In genomic region chr13:9308863-9309262, GRCm38 (mm10) we compare ENCODE assay signal across 27 mouse cellular contexts.
"Had no signal": no experiment of that assay in that cellular context is flagged by ENCODE, and none has a peak within 500 bp of the region (broad histone marks: within the 10 kb centered on the region; RNA-seq: fewer than 3 reads in every experiment).

No protein-coding gene starts in this region.

- H3K27ac ChIP-seq: heart, adult 2 months; heart, embryonic 13.5 days; heart, embryonic 15.5 days; hindbrain, embryonic 13.5 days; hindbrain, embryonic 15.5 days; hindbrain, postnatal 0 days; kidney, embryonic 15.5 days; kidney, postnatal 0 days; layer of hippocampus, adult 2 months; left cerebral cortex, adult 2 months; limb, embryonic 10.5 days; limb, embryonic 12.5 days; liver, embryonic 13.5 days had no signal

- H3K36me3 ChIP-seq: heart, embryonic 13.5 days; heart, embryonic 15.5 days; hindbrain, embryonic 13.5 days; hindbrain, embryonic 15.5 days; kidney, embryonic 15.5 days; limb, embryonic 10.5 days; limb, embryonic 12.5 days; liver, embryonic 13.5 days had no signal

- DNase-seq: gastrocnemius, postnatal 14 days; gastrocnemius, postnatal 36 days; heart, adult 11 months; heart, adult 2 months; heart, postnatal 14 days; heart, postnatal 36 days; kidney, adult 11 months; kidney, adult 2 months; kidney, adult 9 months; kidney, postnatal 14 days; kidney, postnatal 36 days; liver; liver, embryonic 13.5 days had no signal

- H3K9ac ChIP-seq: heart, embryonic 13.5 days; heart, embryonic 15.5 days; hindbrain, embryonic 13.5 days; hindbrain, embryonic 15.5 days; kidney, embryonic 15.5 days; limb, embryonic 12.5 days; liver, embryonic 13.5 days had no signal

- H3K4me1 ChIP-seq: limb, embryonic 10.5 days; liver, embryonic 13.5 days had no signal

- H3K4me3 ChIP-seq: heart, adult 2 months; heart, embryonic 13.5 days; heart, embryonic 15.5 days; hindbrain, embryonic 13.5 days; hindbrain, embryonic 15.5 days; kidney, embryonic 15.5 days; layer of hippocampus, adult 2 months; left cerebral cortex, adult 2 months; limb, embryonic 10.5 days; limb, embryonic 12.5 days; liver, embryonic 13.5 days had no signal

- H3K4me2 ChIP-seq: heart, embryonic 11.5 days; heart, embryonic 13.5 days; heart, embryonic 15.5 days; hindbrain, embryonic 13.5 days; hindbrain, embryonic 15.5 days; kidney, embryonic 15.5 days; limb, embryonic 12.5 days; liver, embryonic 11.5 days; liver, embryonic 13.5 days had no signal

- ATAC-seq: hindbrain, postnatal 0 days; intestine, embryonic 16.5 days had no signal

- H3K27me3 ChIP-seq: heart, embryonic 13.5 days; heart, embryonic 15.5 days; hindbrain, embryonic 13.5 days; hindbrain, embryonic 15.5 days; kidney, embryonic 15.5 days; limb, embryonic 12.5 days; liver, embryonic 13.5 days had no signal

- H3K9me3 ChIP-seq: heart, embryonic 13.5 days; heart, embryonic 15.5 days; hindbrain, embryonic 13.5 days; hindbrain, embryonic 15.5 days; kidney, embryonic 15.5 days; limb, embryonic 10.5 days; liver, embryonic 13.5 days had no signal
